Mouse (Mus musculus) small intestine, adult 2 months (tissue): ENCODE measurements around the gene Aven.

Experiments used
- CTCF ChIP-seq: fragments of 200-500 bp; IDR thresholded peaks from 2 replicates; pipeline ENCODE4 v1.5.1; 2012; ENCODE audit warnings: low read depth, mild to moderate bottlenecking, control low read depth, inconsistent platforms, low read length, moderate library complexity, mixed read lengths; ENCODE audit not compliant: insufficient replicate concordance, insufficient read length; ENCODE audit errors: extremely low read depth
- POLR2A ChIP-seq: fragments of 200-500 bp; IDR thresholded peaks from 2 replicates; pipeline ENCODE4 v1.6.1; 2012; ENCODE audit warnings: low read depth, mild to moderate bottlenecking, control low read depth, inconsistent platforms, low read length, moderate library complexity

- TF ChIP-seq POLR2A (no peak), CTCF (no peak)
These were observed 1.1 kb upstream of the Aven start for GRCm38 (mm10) chr2:112491629-112492028.
